Mouse (Mus musculus) cerebellum, adult 2 months (tissue): Measurements from ENCODE around the gene Cfap299.

Experiments
- CTCF ChIP-seq: fragments of 200-500 bp; IDR thresholded peaks from 2 replicates; pipeline ENCODE4 v1.5.1; 2011; ENCODE audit warnings: low read depth, mild to moderate bottlenecking, control low read depth, low read length, moderate library complexity, borderline replicate concordance; ENCODE audit not compliant: insufficient read depth
- POLR2A ChIP-seq: fragments of 200-500 bp; IDR thresholded peaks from 2 replicates; pipeline ENCODE4 v1.6.1; 2011; ENCODE audit warnings: low read length, control low read depth, borderline replicate concordance; ENCODE audit not compliant: insufficient read depth

- no peak for TF ChIP-seq POLR2A
- no peak for TF ChIP-seq CTCF
These were observed 403.3 kb downstream of the Cfap299 start for GRCm38 (mm10) chr5:98732157-98733009.
